Mouse (Mus musculus) bone marrow, adult 2 months (tissue): ENCODE results near the gene Ppp1r14b. TPM values are rescaled to one million over a fixed set of nuclear protein-coding genes. Genes with fewer than 3 reads are reported as not detected.
"Not testable (repeated sequence)": the region's sequence is repeated elsewhere in the genome, so short reads cannot be mapped to it uniquely, and the experiment has no call there.

Experiments
- H3K27ac ChIP-seq: fragments of 200-500 bp; 2 replicates; pipeline ENCODE4 v1.5.1; 2012; ENCODE audit warnings: low read depth, mild to moderate bottlenecking, control low read depth, inconsistent platforms, low read length; ENCODE audit not compliant: control insufficient read depth, poor library complexity, insufficient read depth
- H3K4me1 ChIP-seq: fragments of 200-500 bp; 2 replicates; pipeline ENCODE4 v1.6.1; 2011; ENCODE audit warnings: low read length; ENCODE audit not compliant: control insufficient read depth, insufficient read depth
- H3K4me3 ChIP-seq: fragments of 200-500 bp; replicated peaks from 2 replicates; pipeline ENCODE3; 2011; ENCODE audit warnings: mild to moderate bottlenecking, low read depth, low read length, control low read depth; ENCODE audit not compliant: control insufficient read depth
- CTCF ChIP-seq: fragments of 200-500 bp; IDR thresholded peaks from 2 replicates; pipeline ENCODE4 v1.5.1; 2011; ENCODE audit warnings: low read length, control low read depth; ENCODE audit not compliant: control insufficient read depth, insufficient read depth
- POLR2A ChIP-seq: fragments of 200-500 bp; IDR thresholded peaks from 2 replicates; pipeline ENCODE4 v1.6.1; 2011; ENCODE audit warnings: low read depth, mild to moderate bottlenecking, control low read depth, low read length, borderline replicate concordance; ENCODE audit not compliant: control insufficient read depth
- WGBS: fragments of 180-500 bp; shearing (Covaris S2); methylation state at CpG from one replicate; pipeline ENCODE4 v1.1.7; 2018; 5-methylcytosine and 5-hydroxymethylcytosine counted together
- polyA plus RNA-seq: library from polyadenylated mRNA; stranded (reverse); fragments of >200 nt; gene quantifications from 2 replicates; pipeline ENCODE4 v1.2.4, GENCODE M21; 2011; ENCODE audit warnings: low replicate concordance; ENCODE audit not compliant: missing spikeins, insufficient read depth, insufficient read length

Ppp1r14b gene
- polyA plus RNA-seq, 1 experiment, result 137 TPM

DNA sequence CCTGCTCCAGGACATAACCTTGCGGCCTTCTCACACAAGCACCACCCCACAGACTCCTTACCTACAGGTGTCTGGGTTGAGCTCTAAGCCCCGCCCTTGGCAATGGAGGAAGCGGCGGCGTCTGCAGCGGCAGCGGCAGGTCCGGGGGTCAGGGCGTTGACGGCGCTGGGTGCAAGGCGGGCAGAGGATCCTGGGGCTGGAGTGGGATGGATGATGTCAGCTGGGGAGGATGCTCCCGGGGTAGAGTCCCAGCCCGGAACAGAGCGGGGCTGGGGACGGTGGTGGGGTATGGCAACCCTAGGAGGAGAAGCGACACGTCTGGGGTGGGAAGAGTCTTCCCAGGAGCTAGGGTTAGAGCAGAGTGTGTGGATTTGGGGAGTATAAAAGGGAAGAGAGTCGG is 10.5 kb downstream of the Ppp1r14b start:
- no peak for TF ChIP-seq POLR2A
- TF ChIP-seq CTCF, result no peak
- no peak overlapping the region for H3K4me3 ChIP-seq
- WGBS, result 95% methylated on average over 19 of the region's 19 CpGs
- H3K27ac ChIP-seq, result no peak overlapping the region
- peaks cover 3% of the 10 kb centered on the region for H3K4me1 ChIP-seq

DNA sequence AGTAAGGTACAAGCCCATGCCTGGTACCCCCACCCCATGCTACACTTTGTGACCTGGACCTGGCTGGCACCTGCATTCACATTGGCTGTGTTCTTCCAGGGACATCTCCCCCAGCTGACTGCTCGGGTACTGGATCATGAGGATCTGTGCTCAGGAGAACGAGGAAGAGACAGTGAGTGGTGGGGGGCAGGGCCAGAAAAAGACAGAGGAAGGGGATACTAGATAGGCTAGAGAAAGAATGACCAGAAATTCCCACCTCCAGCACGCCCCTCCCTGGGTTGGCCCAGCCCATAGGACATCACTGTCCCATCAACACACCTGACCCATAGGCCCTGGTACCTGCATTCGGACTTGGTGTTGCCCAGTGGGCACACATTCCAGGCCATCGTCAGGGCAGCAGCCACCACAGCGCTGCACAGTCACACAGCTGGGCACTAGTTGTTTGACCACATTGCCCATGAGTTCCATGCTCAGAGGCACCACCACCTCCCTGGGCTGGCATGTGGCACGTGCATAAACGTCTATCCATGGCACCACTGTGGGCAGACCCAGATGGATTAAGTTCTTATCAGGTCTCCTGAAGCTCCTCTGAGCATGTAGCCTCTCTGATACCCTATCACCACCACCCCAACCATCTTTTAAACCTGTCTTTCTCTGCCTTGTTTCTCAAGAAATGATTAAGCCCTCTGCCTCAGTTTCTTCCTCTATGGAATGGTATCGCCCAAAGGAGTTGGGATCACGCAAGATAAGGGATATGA is 11.4 kb downstream of the Ppp1r14b start:
- no peak for TF ChIP-seq CTCF
- TF ChIP-seq POLR2A, result no peak
- peaks cover 3% of the 10 kb centered on the region for H3K4me1 ChIP-seq
- H3K4me3 ChIP-seq, result no peak overlapping the region
- no peak overlapping the region for H3K27ac ChIP-seq
- WGBS, result 63% methylated on average over 10 of the region's 10 CpGs

DNA sequence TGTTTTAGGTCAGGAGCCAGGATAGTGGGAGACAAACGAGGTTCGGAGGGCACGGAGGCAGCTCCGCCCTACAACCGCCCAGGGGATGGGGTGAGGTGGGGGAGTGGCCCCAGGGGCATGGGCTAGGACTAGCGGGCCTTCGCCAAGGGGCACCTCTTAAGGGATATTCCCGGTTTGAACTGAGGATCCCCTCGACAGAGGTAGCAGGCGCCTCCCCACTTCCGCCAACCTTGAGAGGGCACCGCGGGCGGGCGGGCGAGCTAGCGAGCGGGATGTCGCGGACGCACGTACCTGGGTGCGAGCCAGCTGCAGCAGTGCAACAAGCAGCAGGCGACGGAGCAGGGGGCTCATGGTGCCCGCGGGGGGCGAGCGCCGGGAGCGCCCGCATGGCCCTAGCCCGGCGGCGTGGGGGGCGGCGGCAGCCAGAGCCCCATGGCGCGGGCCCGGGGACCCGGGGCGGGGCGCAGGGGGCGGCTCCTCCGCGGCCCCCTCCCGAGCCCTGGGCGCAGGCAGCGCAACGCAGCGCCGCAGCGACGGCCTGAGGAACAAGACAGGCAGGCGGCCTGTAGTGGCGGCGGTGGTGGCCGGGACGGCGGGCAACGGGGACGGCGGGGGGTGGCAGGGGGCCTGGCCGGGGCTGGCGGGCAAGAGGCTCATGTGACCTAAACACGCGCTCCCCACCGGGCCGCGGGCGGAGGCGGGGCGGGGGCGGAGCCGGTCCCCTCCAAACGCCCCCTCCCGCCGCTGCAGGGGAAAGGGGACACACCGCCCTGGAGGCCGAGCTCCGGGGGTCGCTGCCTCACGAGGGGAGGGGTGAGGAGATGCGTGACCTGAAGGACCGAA is 12.5 kb downstream of the Ppp1r14b start, which contains the start of gene Vegfb:
Gene Vegfb, minus strand, starts transcription at position 591 of the 843 bp plus-strand sequence.
- peak within 1 kb of the TSS; percentile 29; the same call in 1 of the 2 replicates for H3K27ac ChIP-seq
- 1% methylated on average over 84 of the region's 85 CpGs for WGBS
- peak within 1 kb of the TSS; percentile 62 for H3K4me3 ChIP-seq
- H3K4me1 ChIP-seq, result peaks cover 3% of the 10 kb centered on the region
- TF ChIP-seq POLR2A (no peak; the same call in 1 of the 2 replicates), CTCF (no peak)

DNA sequence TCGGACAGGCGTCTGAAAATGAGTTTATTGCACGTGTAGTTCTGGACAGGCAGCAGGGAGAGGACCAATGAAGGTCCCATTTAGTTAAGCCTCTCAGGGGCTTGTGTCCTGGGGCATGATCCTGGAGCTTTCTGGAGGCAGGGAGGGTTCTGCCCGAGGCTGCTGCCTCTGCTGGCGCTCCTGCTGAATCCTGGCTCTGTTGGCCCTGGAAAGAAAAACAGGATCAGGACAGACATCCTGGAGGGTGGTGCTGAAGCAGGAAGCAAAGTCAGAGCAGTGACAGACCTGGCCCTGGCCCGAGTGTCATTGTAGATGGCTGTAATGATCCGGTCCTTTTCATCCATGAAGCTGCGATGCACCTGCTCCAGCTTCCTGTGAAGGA is 13.1 kb downstream of the Ppp1r14b start:
- TF ChIP-seq CTCF, result no peak
- TF ChIP-seq POLR2A, result no peak
- Histone ChIP-seq H3K27ac (no peak overlapping the region), H3K4me3 (peak overlapping the region; percentile 58), H3K4me1 (peaks cover 3% of the 10 kb centered on the region)
- 15% methylated on average over 8 of the region's 8 CpGs for WGBS

DNA sequence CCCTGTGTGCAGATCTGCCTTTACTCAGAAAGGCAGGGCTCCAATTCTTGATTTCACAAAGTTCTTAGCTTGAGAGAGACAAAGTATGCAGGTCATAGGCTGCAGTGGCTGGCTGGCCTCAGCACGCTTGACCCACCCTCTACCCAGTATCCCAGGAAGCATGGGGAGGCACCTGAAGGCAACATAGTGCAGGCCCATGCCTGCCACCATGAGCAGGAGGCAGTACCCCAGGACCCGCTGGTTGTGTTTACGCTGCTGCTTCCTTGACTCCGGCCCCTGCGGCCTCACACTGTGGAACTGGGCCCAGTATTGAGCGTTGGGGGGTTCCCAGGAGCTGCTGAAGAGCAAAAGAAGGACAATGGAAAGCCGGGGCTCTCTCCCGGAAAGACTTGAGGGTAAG is 14.5 kb downstream of the Ppp1r14b start:
- Histone ChIP-seq H3K4me3 (no peak overlapping the region), H3K4me1 (peaks cover 4% of the 10 kb centered on the region), H3K27ac (no peak overlapping the region)
- 91% methylated on average over 8 of the region's 8 CpGs for WGBS
- TF ChIP-seq POLR2A (no peak), CTCF (no peak)

DNA sequence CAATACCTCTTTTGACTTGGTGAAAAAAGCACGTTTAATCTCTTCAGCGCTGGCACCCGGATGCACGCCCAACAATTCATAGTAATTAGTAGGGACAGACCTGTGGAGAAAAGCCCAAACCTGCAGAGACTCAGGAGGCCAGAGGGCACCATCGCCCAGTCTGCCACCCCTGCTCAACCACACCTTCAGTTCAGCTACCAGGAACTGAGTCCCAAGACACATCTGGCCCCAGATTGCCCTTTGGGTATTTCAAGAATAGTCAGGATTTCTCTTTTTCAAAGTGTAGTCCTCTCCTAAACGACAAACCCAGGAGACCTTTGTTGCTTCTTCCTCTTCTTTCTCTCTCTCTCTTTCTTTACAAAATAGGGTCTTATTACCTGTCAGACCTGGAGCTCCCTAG is 15.9 kb downstream of the Ppp1r14b start:
- Histone ChIP-seq H3K27ac (no peak overlapping the region), H3K4me1 (peaks cover 6% of the 10 kb centered on the region), H3K4me3 (no peak overlapping the region)
- WGBS, result 86% methylated on average over 6 of the region's 6 CpGs
- TF ChIP-seq CTCF (no peak), POLR2A (no peak)

DNA sequence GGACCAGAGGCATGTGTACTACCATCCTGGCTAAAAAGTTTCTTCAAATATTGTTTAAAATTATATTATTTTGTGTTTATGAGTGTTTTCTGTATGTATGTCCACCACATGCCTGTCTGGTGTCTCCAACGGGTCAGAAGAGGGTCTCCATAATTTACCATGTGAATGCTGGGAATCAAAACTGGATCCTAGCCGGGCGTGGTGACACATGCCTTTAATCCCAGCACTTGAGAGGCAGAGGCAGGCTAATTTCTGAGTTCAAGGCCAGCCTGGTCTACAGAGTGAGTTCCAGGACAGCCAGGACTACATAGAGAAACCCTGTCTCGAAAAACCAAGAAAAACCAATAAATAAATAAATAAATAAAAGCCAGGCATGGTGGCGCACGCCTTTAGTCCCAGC is 16.4 kb downstream of the Ppp1r14b start:
- H3K4me1 ChIP-seq, H3K4me3 ChIP-seq, H3K27ac ChIP-seq: not testable (repeated sequence)
- WGBS, result 81% methylated on average over 6 of the region's 6 CpGs

DNA sequence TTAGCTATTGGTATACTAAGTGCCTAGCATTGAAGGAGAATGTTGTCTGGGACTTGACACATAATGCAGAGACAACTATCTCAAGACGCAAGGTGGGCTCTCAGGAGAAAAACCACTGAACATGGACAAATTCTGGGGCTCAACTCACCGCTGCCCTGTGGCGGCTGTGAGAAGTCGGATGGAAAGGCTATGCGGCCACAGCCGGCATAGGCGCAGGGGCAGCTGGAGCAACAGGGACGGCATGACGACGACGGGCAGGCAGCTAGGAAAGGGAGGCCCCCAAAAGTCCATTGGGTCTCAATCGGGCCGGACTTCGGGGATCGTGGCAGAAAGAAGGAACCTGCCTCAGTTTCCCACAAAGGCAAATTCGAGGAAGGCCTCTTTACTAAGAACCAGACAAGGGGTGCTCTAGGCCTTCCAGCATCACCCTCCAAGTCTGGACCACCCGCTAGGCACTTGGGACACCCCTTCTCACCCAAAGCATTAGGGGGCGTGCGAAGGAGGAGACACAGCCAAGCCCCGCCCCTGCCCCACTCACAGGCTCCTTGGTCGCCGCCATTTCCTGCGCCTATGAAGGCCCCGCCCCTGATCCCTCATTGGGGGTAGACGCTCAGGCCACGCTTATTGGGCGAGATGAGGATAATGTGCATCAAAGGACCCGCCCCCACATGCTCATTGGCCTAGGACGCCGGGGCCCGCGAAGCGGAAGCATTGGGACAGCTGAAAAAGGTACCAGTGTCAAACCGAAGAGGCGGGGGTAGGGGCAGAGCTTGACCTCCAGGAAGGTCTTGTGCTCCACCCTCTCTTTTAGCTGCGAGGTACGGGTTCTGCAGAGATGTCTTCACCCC is 17.5 kb downstream of the Ppp1r14b start, which contains the start of gene Dnajc4:
Gene Dnajc4, minus strand, starts transcription at position 562 of the 848 bp plus-strand sequence.
- Histone ChIP-seq H3K27ac (peak within 1 kb of the TSS; percentile 33), H3K4me1 (peaks cover 3% of the 10 kb centered on the region)
- 1% methylated on average over 37 of the region's 37 CpGs for WGBS

More for the DNA sequence above, 17.5 kb downstream of the Ppp1r14b start, which contains the start of gene Dnajc4:
- no peak for TF ChIP-seq CTCF
- peak; percentile 42; the same call in 1 of the 2 replicates for TF ChIP-seq POLR2A
- H3K4me3 ChIP-seq, result peak within 1 kb of the TSS; percentile 74
